Mouse (Mus musculus) G1E (cell line): Measurements from ENCODE around the gene Schip1.

Source experiments
- CTCF ChIP-seq: IDR thresholded peaks from 2 replicates; pipeline ENCODE4 v1.5.1; 2012; ENCODE audit warnings: low read depth, low read length, inconsistent platforms, mixed read lengths
- GATA1 ChIP-seq: IDR thresholded peaks from 2 replicates; pipeline ENCODE4 v1.6.1; 2012; ENCODE audit warnings: borderline replicate concordance, low read length, inconsistent platforms, mixed read lengths

DNA sequence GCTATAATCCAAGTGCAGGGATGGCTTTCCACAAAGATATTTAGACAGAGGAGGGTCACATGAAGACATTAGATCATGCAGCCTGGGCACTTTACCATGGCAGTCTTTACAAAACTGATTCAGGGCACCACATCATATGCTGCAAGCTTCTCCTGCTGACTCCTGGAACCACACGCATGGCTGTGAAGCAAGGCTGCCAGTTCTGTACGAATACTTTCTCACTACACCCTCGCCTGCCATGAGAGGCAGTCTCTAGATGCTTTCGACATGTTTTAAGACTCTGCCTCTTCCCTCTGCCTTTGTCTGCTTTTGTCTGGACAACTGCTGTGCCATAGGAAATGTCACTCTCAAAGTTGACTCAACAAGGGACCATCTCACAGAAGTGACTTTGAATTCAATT is 145.8 kb downstream of the Schip1 start:
- no peak for TF ChIP-seq CTCF
- TF ChIP-seq GATA1, result no peak
